Mouse (Mus musculus): ENCODE results near the gene Bclaf1.
A peak's percentile ranks its signal among the peaks of the same experiment; 100 is the strongest.

Gene Bclaf1

GRCm38 (mm10) chr10:20317466-20317865 is 5.2 kb downstream of the Bclaf1 start:
- DNase-seq (ENCODE audit: low spot score in 2 of 2), result no peak

GRCm38 (mm10) chr10:20326226-20326625 is 14.0 kb downstream of the Bclaf1 start:
- no peak for DNase-seq (ENCODE audit: low spot score in 2 of 2)

- DNase-seq (ENCODE audit: low spot score in 2 of 2), result no peak
Measured at GRCm38 (mm10) chr10:20331262-20331661, 19.0 kb downstream of the Bclaf1 start.

- DNase-seq (ENCODE audit: low spot score in 2 of 2), result no peak
Measured at GRCm38 (mm10) chr10:20337872-20338271, 25.6 kb downstream of the Bclaf1 start.

GRCm38 (mm10) chr10:20345736-20346135 is 33.5 kb downstream of the Bclaf1 start:
- DNase-seq (ENCODE audit: low spot score in 2 of 2), result no peak

- peak; percentile 68 to 94 for DNase-seq (ENCODE audit: low spot score in 2 of 2)
Measured at GRCm38 (mm10) chr10:20347285-20348214, 35.3 kb downstream of the Bclaf1 start, which contains the start of gene Mtfr2. Mtfr2 (plus strand) TSS chr10:20347770.

GRCm38 (mm10) chr10:20348894-20349293 is 36.6 kb downstream of the Bclaf1 start:
- no peak for DNase-seq (ENCODE audit: low spot score in 2 of 2)

- no peak for DNase-seq (ENCODE audit: low spot score in 2 of 2)
Measured at GRCm38 (mm10) chr10:20361542-20362449, 49.5 kb downstream of the Bclaf1 start.

- no peak for DNase-seq (ENCODE audit: low spot score in 2 of 2)
Measured at GRCm38 (mm10) chr10:20362450-20363118, 50.3 kb downstream of the Bclaf1 start.

- DNase-seq (ENCODE audit: low spot score in 2 of 2), result no peak
Measured at GRCm38 (mm10) chr10:20372046-20372445, 59.8 kb downstream of the Bclaf1 start.

GRCm38 (mm10) chr10:20377621-20378020 is 65.4 kb downstream of the Bclaf1 start:
- no peak for DNase-seq (ENCODE audit: low spot score in 2 of 2)

- no peak for DNase-seq (ENCODE audit: low spot score in 2 of 2)
Measured at GRCm38 (mm10) chr10:20379071-20379735, 66.9 kb downstream of the Bclaf1 start.

- peak in 1 of 2 experiments; percentile 67 for DNase-seq (ENCODE audit: low spot score in 2 of 2)
Measured at GRCm38 (mm10) chr10:20380798-20381197, 68.5 kb downstream of the Bclaf1 start.

GRCm38 (mm10) chr10:20381352-20381751 is 69.1 kb downstream of the Bclaf1 start:
- no peak for DNase-seq (ENCODE audit: low spot score in 2 of 2)

- no peak for DNase-seq (ENCODE audit: low spot score in 2 of 2)
Measured at GRCm38 (mm10) chr10:20382807-20383419, 70.6 kb downstream of the Bclaf1 start.

- DNase-seq (ENCODE audit: low spot score in 2 of 2), result no peak
Measured at GRCm38 (mm10) chr10:20390568-20390967, 78.3 kb downstream of the Bclaf1 start.
